Mouse (Mus musculus) erythroblast, embryonic 14.5 days (primary cell): Measurements from ENCODE around the gene Mrps12. TPM values are rescaled to one million over a fixed set of nuclear protein-coding genes. Genes with fewer than 3 reads are reported as not detected.

Experiments
- H3K27me3 ChIP-seq: 2 replicates; pipeline ENCODE4 v1.6.1; 2012; ENCODE audit warnings: inconsistent platforms; ENCODE audit not compliant: control insufficient read depth
- H3K36me3 ChIP-seq: 2 replicates; pipeline ENCODE4 v1.6.1; 2012; ENCODE audit warnings: mild to moderate bottlenecking, inconsistent platforms; ENCODE audit not compliant: control insufficient read depth
- H3K4me1 ChIP-seq: 2 replicates; pipeline ENCODE4 v1.6.1; 2012; ENCODE audit warnings: inconsistent platforms; ENCODE audit not compliant: control insufficient read depth
- H3K4me3 ChIP-seq: replicated peaks from 2 replicates; pipeline ENCODE3; 2012; ENCODE audit warnings: moderate library complexity, mild to moderate bottlenecking, inconsistent platforms
- H3K9me3 ChIP-seq: 2 replicates; pipeline ENCODE4 v1.6.1; 2012; ENCODE audit warnings: low read length, inconsistent platforms, mixed read lengths; ENCODE audit not compliant: control insufficient read depth
- GATA1 ChIP-seq: IDR thresholded peaks from 2 replicates; pipeline ENCODE4 v1.6.1; 2012; ENCODE audit warnings: low read length, inconsistent platforms, mixed read lengths
- TAL1 ChIP-seq: IDR thresholded peaks from 3 replicates; pipeline ENCODE4 v1.6.1; 2012; ENCODE audit warnings: low read length, inconsistent platforms, mixed read lengths
- polyA plus RNA-seq: library from polyadenylated mRNA; stranded (reverse); fragments of >175 nt; gene quantifications from 2 replicates; pipeline ENCODE4 v1.2.3, GENCODE M21; 2012

Mrps12 gene
- polyA plus RNA-seq, 1 experiment: 39.4 TPM

GRCm38 (mm10) chr7:28766910-28767309, 25.3 kb upstream of the Mrps12 start:
- TF ChIP-seq GATA1: no peak
- no peak for TF ChIP-seq TAL1
- H3K9me3 ChIP-seq: no peaks in the 10 kb centered on the region
- peak overlapping the region; percentile 81 for H3K4me3 ChIP-seq
- H3K27me3 ChIP-seq: no peaks in the 10 kb centered on the region
- peaks cover 15% of the 10 kb centered on the region for H3K36me3 ChIP-seq
- peaks cover 68% of the 10 kb centered on the region for H3K4me1 ChIP-seq

GRCm38 (mm10) chr7:28766173-28766879, 24.7 kb upstream of the Mrps12 start, which contains the start of gene Sirt2:
TSS of gene Sirt2 (plus strand) at chr7:28766735.
- peaks cover 18% of the 10 kb centered on the region for H3K36me3 ChIP-seq
- H3K4me1 ChIP-seq: peaks cover 62% of the 10 kb centered on the region
- no peak for TF ChIP-seq TAL1
- peak; percentile 15; the same call in 1 of the 2 replicates for TF ChIP-seq GATA1
- no peaks in the 10 kb centered on the region for H3K27me3 ChIP-seq
- H3K4me3 ChIP-seq: peak within 1 kb of the TSS; percentile 81
- H3K9me3 ChIP-seq: no peaks in the 10 kb centered on the region

GRCm38 (mm10) chr7:28765211-28765610, 23.6 kb upstream of the Mrps12 start:
- Histone ChIP-seq H3K27me3 (no peaks in the 10 kb centered on the region), H3K9me3 (no peaks in the 10 kb centered on the region), H3K4me3 (peak overlapping the region; percentile 81), H3K36me3 (peaks cover 28% of the 10 kb centered on the region), H3K4me1 (peaks cover 51% of the 10 kb centered on the region)
- TF ChIP-seq TAL1 (no peak), GATA1 (no peak)

GRCm38 (mm10) chr7:28761907-28762306, 20.3 kb upstream of the Mrps12 start:
- no peak for TF ChIP-seq TAL1
- no peak for TF ChIP-seq GATA1
- H3K27me3 ChIP-seq: peaks cover 5% of the 10 kb centered on the region
- H3K4me1 ChIP-seq: peaks cover 19% of the 10 kb centered on the region
- H3K36me3 ChIP-seq: peaks cover 52% of the 10 kb centered on the region
- no peaks in the 10 kb centered on the region for H3K9me3 ChIP-seq
- no peak overlapping the region for H3K4me3 ChIP-seq

GRCm38 (mm10) chr7:28758623-28759022, 17.0 kb upstream of the Mrps12 start:
- no peak for TF ChIP-seq GATA1
- Histone ChIP-seq H3K27me3 (peaks cover 23% of the 10 kb centered on the region), H3K36me3 (peaks cover 55% of the 10 kb centered on the region), H3K9me3 (no peaks in the 10 kb centered on the region), H3K4me1 (no peaks in the 10 kb centered on the region), H3K4me3 (no peak overlapping the region)

GRCm38 (mm10) chr7:28756079-28756478, 14.5 kb upstream of the Mrps12 start, which contains the start of gene Ccer2:
TSS of gene Ccer2 (plus strand) at chr7:28756174.
- Histone ChIP-seq H3K4me3 (no peak within 1 kb of the TSS), H3K36me3 (peaks cover 48% of the 10 kb centered on the region), H3K4me1 (no peaks in the 10 kb centered on the region), H3K27me3 (peaks cover 23% of the 10 kb centered on the region), H3K9me3 (no peaks in the 10 kb centered on the region)
- TF ChIP-seq GATA1 (no peak), TAL1 (no peak)

GRCm38 (mm10) chr7:28749935-28750334, 8.3 kb upstream of the Mrps12 start:
- peaks cover 61% of the 10 kb centered on the region for H3K36me3 ChIP-seq

GRCm38 (mm10) chr7:28741368-28741708, 282 bp downstream of the Mrps12 start:
- no peaks in the 10 kb centered on the region for H3K9me3 ChIP-seq
- peak overlapping the region; percentile 89 for H3K4me3 ChIP-seq
- TF ChIP-seq GATA1 (no peak), TAL1 (no peak)
- peaks cover 32% of the 10 kb centered on the region for H3K4me1 ChIP-seq
- H3K36me3 ChIP-seq: peaks cover 52% of the 10 kb centered on the region
- H3K27me3 ChIP-seq: no peaks in the 10 kb centered on the region

More at GRCm38 (mm10) chr7:28749935-28750334, 8.3 kb upstream of the Mrps12 start:
- Histone ChIP-seq H3K9me3 (no peaks in the 10 kb centered on the region), H3K27me3 (no peaks in the 10 kb centered on the region), H3K4me3 (no peak overlapping the region), H3K4me1 (peaks cover 3% of the 10 kb centered on the region)
- TF ChIP-seq TAL1: no peak
- TF ChIP-seq GATA1: no peak

GRCm38 (mm10) chr7:28740949-28741348, 671 bp downstream of the Mrps12 start:
- Histone ChIP-seq H3K4me3 (peak overlapping the region; percentile 89), H3K36me3 (peaks cover 48% of the 10 kb centered on the region), H3K4me1 (peaks cover 32% of the 10 kb centered on the region), H3K27me3 (no peaks in the 10 kb centered on the region), H3K9me3 (no peaks in the 10 kb centered on the region)
- TF ChIP-seq TAL1 (no peak), GATA1 (no peak)
